Mouse (Mus musculus): ENCODE measurements around the gene Zfp579.

GRCm38 (mm10) chr7:5037026-5037425, 41.1 kb upstream of the Zfp579 start:
- TF ChIP-seq CTCF (IDR thresholded peaks at IDR 0.05; ENCODE audit: low read depth, low read length) (no peak), POLR2A (IDR thresholded peaks at IDR 0.05; ENCODE audit: insufficient read depth, low read length) (no peak), EP300 (IDR thresholded peaks at IDR 0.05; ENCODE audit: insufficient read depth, low read depth, low read length) (no peak)

All from ES-Bruce4 (cell line).